Mouse (Mus musculus) embryonic fibroblast, embryonic 13.5 days (primary cell): ENCODE data around the gene 9230112D13Rik.

Experiments
- CTCF ChIP-seq: IDR thresholded peaks from 2 replicates; pipeline ENCODE4 v1.5.1; 2011; ENCODE audit warnings: mild to moderate bottlenecking, control low read depth, low read length, moderate library complexity, borderline replicate concordance; ENCODE audit not compliant: insufficient read depth
- POLR2A ChIP-seq: IDR thresholded peaks from 2 replicates; pipeline ENCODE4 v1.6.1; 2011; ENCODE audit warnings: low read depth, mild to moderate bottlenecking, control low read depth, low read length, moderate library complexity

DNA sequence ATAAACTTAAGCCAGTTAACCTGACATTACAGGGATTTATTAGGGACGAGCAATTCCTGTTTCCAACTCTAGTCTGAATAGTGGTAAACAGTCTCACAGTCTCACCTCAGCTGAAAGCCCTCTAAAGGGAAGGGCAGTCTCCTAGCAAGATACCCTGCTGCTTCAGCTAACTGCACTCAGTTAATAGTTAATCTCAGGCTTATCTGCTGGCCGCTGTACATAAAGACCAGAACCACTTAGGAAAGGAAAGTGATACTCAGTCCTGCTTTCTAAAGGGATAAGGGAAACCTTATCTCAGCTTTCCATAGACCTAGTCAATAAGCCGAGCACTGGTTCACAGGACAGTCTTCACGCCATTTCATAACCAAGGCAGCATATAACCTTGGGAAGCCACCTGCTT, 13.3 kb upstream of the 9230112D13Rik start:
- no peak for TF ChIP-seq POLR2A
- no peak for TF ChIP-seq CTCF
